Mouse (Mus musculus): ENCODE data around the gene Ep300.
A peak's percentile ranks its signal among the peaks of the same experiment; 100 is the strongest.
"Not testable (repeated sequence)": the region's sequence is repeated elsewhere in the genome, so short reads cannot be mapped to it uniquely, and the experiment has no call there.

The Ep300 gene

GRCm38 (mm10) chr15:81594146-81594696, 9.1 kb downstream of the Ep300 start:
- DNase-seq (ENCODE audit: low spot score), result no peak

- DNase-seq (ENCODE audit: low spot score), result not testable (repeated sequence)
Observed at GRCm38 (mm10) chr15:81598742-81599141, 13.6 kb downstream of the Ep300 start.

- DNase-seq (ENCODE audit: low spot score), result no peak
Observed at GRCm38 (mm10) chr15:81605241-81605640, 20.1 kb downstream of the Ep300 start.

- no peak for DNase-seq (ENCODE audit: low spot score)
Observed at GRCm38 (mm10) chr15:81606634-81607033, 21.5 kb downstream of the Ep300 start.

- no peak for DNase-seq (ENCODE audit: low spot score)
Observed at GRCm38 (mm10) chr15:81649516-81650455, 64.6 kb downstream of the Ep300 start.

- DNase-seq (ENCODE audit: low spot score), result no peak
Observed at GRCm38 (mm10) chr15:81650636-81651035, 65.5 kb downstream of the Ep300 start.

GRCm38 (mm10) chr15:81661701-81662100, 76.5 kb downstream of the Ep300 start:
- no peak for DNase-seq (ENCODE audit: low spot score)

GRCm38 (mm10) chr15:81663281-81663680, 78.1 kb downstream of the Ep300 start:
- no peak for DNase-seq (ENCODE audit: low spot score)

GRCm38 (mm10) chr15:81663697-81664561, 78.8 kb downstream of the Ep300 start, which contains the start of gene L3mbtl2:
Gene L3mbtl2 (plus strand): TSS chr15:81663889.
- peak; percentile 69 for DNase-seq (ENCODE audit: low spot score)

GRCm38 (mm10) chr15:81666957-81667356, 81.8 kb downstream of the Ep300 start:
- DNase-seq (ENCODE audit: low spot score), result no peak

GRCm38 (mm10) chr15:81670231-81670640, 85.1 kb downstream of the Ep300 start:
- DNase-seq (ENCODE audit: low spot score), result no peak

GRCm38 (mm10) chr15:81676637-81677036, 91.5 kb downstream of the Ep300 start:
- no peak for DNase-seq (ENCODE audit: low spot score)

GRCm38 (mm10) chr15:81680301-81680805, 95.2 kb downstream of the Ep300 start:
- DNase-seq (ENCODE audit: low spot score), result no peak

GRCm38 (mm10) chr15:81693366-81693966, 108.3 kb downstream of the Ep300 start:
- DNase-seq (ENCODE audit: low spot score), result no peak

- DNase-seq (ENCODE audit: low spot score), result no peak
Observed at GRCm38 (mm10) chr15:81693967-81694881, 109.1 kb downstream of the Ep300 start.

GRCm38 (mm10) chr15:81694891-81695290, 109.7 kb downstream of the Ep300 start:
- DNase-seq (ENCODE audit: low spot score), result no peak

GRCm38 (mm10) chr15:81697175-81697574, 112.0 kb downstream of the Ep300 start, which contains the start of gene Chadl:
Gene Chadl (minus strand): TSS chr15:81697287.
- DNase-seq (ENCODE audit: low spot score), result no peak

- DNase-seq (ENCODE audit: low spot score), result no peak
Observed at GRCm38 (mm10) chr15:81697847-81698246, 112.7 kb downstream of the Ep300 start.

GRCm38 (mm10) chr15:81698532-81698931, 113.4 kb downstream of the Ep300 start:
- no peak for DNase-seq (ENCODE audit: low spot score)

- DNase-seq (ENCODE audit: low spot score), result no peak
Observed at GRCm38 (mm10) chr15:81700161-81700560, 115.0 kb downstream of the Ep300 start.
